ENCODE assay signal across 26 mouse cellular contexts in genomic region chr14:99063091-99063490, GRCm38 (mm10).
"Had no signal": no experiment of that assay in that cellular context is flagged by ENCODE, and none has a peak within 500 bp of the region (broad histone marks: within the 10 kb centered on the region; RNA-seq: fewer than 3 reads in every experiment).

No protein-coding gene starts in this region.

- H3K9ac ChIP-seq: heart, embryonic 13.5 days; heart, embryonic 15.5 days; hindbrain, embryonic 13.5 days; hindbrain, embryonic 15.5 days; kidney, embryonic 15.5 days; limb, embryonic 12.5 days had no signal

- DNase-seq: gastrocnemius, postnatal 14 days; gastrocnemius, postnatal 36 days; heart, adult 11 months; heart, adult 2 months; heart, postnatal 14 days; heart, postnatal 36 days; kidney, adult 11 months; kidney, adult 2 months; kidney, adult 9 months; kidney, postnatal 14 days; kidney, postnatal 36 days; layer of hippocampus, adult 9-11 months; layer of hippocampus, postnatal 36 days; liver had no signal

- H3K27ac ChIP-seq: heart, adult 2 months; heart, embryonic 13.5 days; heart, embryonic 15.5 days; hindbrain, embryonic 13.5 days; hindbrain, embryonic 15.5 days; hindbrain, postnatal 0 days; kidney, embryonic 15.5 days; kidney, postnatal 0 days; limb, embryonic 10.5 days; limb, embryonic 12.5 days had no signal

- H3K4me2 ChIP-seq: heart, embryonic 11.5 days; heart, embryonic 13.5 days; heart, embryonic 15.5 days; hindbrain, embryonic 13.5 days; hindbrain, embryonic 15.5 days; kidney, embryonic 15.5 days; limb, embryonic 12.5 days; liver, embryonic 11.5 days had no signal

- ATAC-seq: hindbrain, postnatal 0 days; intestine, embryonic 16.5 days had no signal

- H3K4me3 ChIP-seq: heart, adult 2 months; heart, embryonic 13.5 days; heart, embryonic 15.5 days; hindbrain, embryonic 13.5 days; hindbrain, embryonic 15.5 days; kidney, embryonic 15.5 days; limb, embryonic 10.5 days; limb, embryonic 12.5 days had no signal

- H3K9me3 ChIP-seq: heart, embryonic 13.5 days; heart, embryonic 15.5 days; hindbrain, embryonic 13.5 days; hindbrain, embryonic 15.5 days; kidney, embryonic 15.5 days; limb, embryonic 10.5 days; limb, embryonic 12.5 days had no signal

- H3K4me1 ChIP-seq: heart, embryonic 13.5 days; heart, embryonic 15.5 days; hindbrain, embryonic 13.5 days; hindbrain, embryonic 15.5 days; kidney, embryonic 15.5 days; limb, embryonic 10.5 days; limb, embryonic 12.5 days had no signal

- H3K36me3 ChIP-seq: hindbrain, embryonic 15.5 days had no signal

- H3K27me3 ChIP-seq: heart, embryonic 13.5 days; heart, embryonic 15.5 days; hindbrain, embryonic 13.5 days; hindbrain, embryonic 15.5 days; kidney, embryonic 15.5 days; limb, embryonic 12.5 days had no signal
